ENCODE assay signal across 10 mouse cellular contexts in genomic region chr5:58331356-58331755, GRCm38 (mm10).
DNase-seq lines count a peak whose midpoint lies in the region.
"Had no signal": no experiment of that assay in that cellular context is flagged by ENCODE, and none has a peak within 500 bp of the region (broad histone marks: within the 10 kb centered on the region; RNA-seq: fewer than 3 reads in every experiment).

No protein-coding gene starts in this region.

- peak; percentile 23 for DNase-seq in heart, adult 11 months
- DNase-seq in heart, adult 18-20 months = no peak
- DNase-seq in frontal cortex, adult 2 months (ENCODE audit: extremely low spot score in 1 of 2, low spot score in 1 of 2) = peak; percentile 10 to 50
- DNase-seq in layer of hippocampus, postnatal 36 days = peak; percentile 1 to 11
- DNase-seq in right cerebral cortex, postnatal 25 days = peak; percentile 4
- no peak for DNase-seq in adrenal gland, postnatal 25 days
- no peak for DNase-seq in kidney, adult 11 months
- DNase-seq: kidney, adult 2 months; lung, adult 2 months; thymus, adult 18-20 months had no signal

Comparison
In these comparisons a context has a peak if more than half of its experiments do, and no peak if none do; other contexts are left out.
1. DNase-seq: peak in heart, adult 11 months (single experiment), frontal cortex, adult 2 months (2 of 2), layer of hippocampus, postnatal 36 days (2 of 2) and right cerebral cortex, postnatal 25 days (single experiment); none in heart, adult 18-20 months (0 of 2), adrenal gland, postnatal 25 days (single experiment) and kidney, adult 11 months (single experiment).